Mouse (Mus musculus): ENCODE results near the gene Frmd4a. TPM values are rescaled to one million over a fixed set of nuclear protein-coding genes. Genes with fewer than 3 reads are reported as not detected.
"Not testable (repeated sequence)": the region's sequence is repeated elsewhere in the genome, so short reads cannot be mapped to it uniquely, and the experiment has no call there.

Gene Frmd4a
- total and polyA plus RNA-seq, 3 experiments, result 10.4 to 21.0 (median 20.0) TPM

GRCm38 (mm10) chr2:4338290-4338689 lies 320.8 kb downstream of the Frmd4a start:
- H3K9ac ChIP-seq (ENCODE audit: low read depth, low read length); H3K4me3 ChIP-seq; H3K27me3 ChIP-seq (ENCODE audit: control insufficient read depth, insufficient read depth, low read length); intact Hi-C loops (cut with DNase I); H3K36me3 ChIP-seq (ENCODE audit: control insufficient read depth, insufficient read depth, low read length); H3K4me1 ChIP-seq (ENCODE audit: control insufficient read depth, insufficient read depth, low read length); DNase-seq; H3K27ac ChIP-seq; H3K79me2 ChIP-seq (replicated peaks; ENCODE audit: control insufficient read depth, insufficient read depth, low read length): not testable (repeated sequence)
- peak; percentile 28 for TF ChIP-seq CTCF (IDR thresholded peaks at IDR 0.05)
- 61% methylated on average over 8 of the region's 8 CpGs for WGBS

DNA sequence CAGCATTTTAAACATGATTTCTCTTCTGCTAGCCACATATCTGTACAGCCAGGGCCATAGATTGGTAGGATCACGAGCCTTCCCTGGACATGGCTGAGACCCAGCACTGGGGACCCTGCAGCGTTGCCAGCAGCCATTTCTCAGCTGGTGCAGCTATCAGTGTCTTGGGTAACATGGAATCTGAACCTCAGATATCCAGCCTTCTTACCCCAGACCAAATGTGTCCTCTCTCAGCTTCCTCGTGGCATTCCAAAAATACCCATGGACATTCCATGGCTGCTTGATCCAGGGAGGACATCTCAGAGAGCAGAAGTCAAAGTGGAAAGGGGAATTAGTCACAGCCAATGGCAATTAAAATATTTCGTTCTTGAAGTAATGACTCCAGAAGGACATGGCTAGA lies 321.6 kb downstream of the Frmd4a start:
- Histone ChIP-seq H3K9ac (ENCODE audit: low read depth, low read length) (no peak overlapping the region), H3K4me3 (no peak overlapping the region), H3K36me3 (ENCODE audit: control insufficient read depth, insufficient read depth, low read length) (no peaks in the 10 kb centered on the region), H3K79me2 (replicated peaks; ENCODE audit: control insufficient read depth, insufficient read depth, low read length) (no peaks in the 10 kb centered on the region), H3K27ac (no peak overlapping the region), H3K27me3 (ENCODE audit: control insufficient read depth, insufficient read depth, low read length) (no peaks in the 10 kb centered on the region), H3K4me1 (ENCODE audit: control insufficient read depth, insufficient read depth, low read length) (peaks cover 2% of the 10 kb centered on the region)
- WGBS, result 59% methylated on average over 4 of the region's 4 CpGs
- no peak for DNase-seq
- TF ChIP-seq EP300 (IDR thresholded peaks at IDR 0.05; ENCODE audit: insufficient read depth, low read depth, low read length) (no peak), CTCF (IDR thresholded peaks at IDR 0.05) (no peak), POLR2A (IDR thresholded peaks at IDR 0.05; ENCODE audit: insufficient read depth, low read depth, low read length) (no peak)
- intact Hi-C loops (cut with DNase I), result no loop called here

- intact Hi-C loops (cut with DNase I), result no loop called here
- Histone ChIP-seq H3K36me3 (ENCODE audit: control insufficient read depth, insufficient read depth, low read length) (no peaks in the 10 kb centered on the region), H3K27me3 (ENCODE audit: control insufficient read depth, insufficient read depth, low read length) (no peaks in the 10 kb centered on the region), H3K9ac (ENCODE audit: low read depth, low read length) (no peak overlapping the region), H3K27ac (no peak overlapping the region), H3K79me2 (replicated peaks; ENCODE audit: control insufficient read depth, insufficient read depth, low read length) (no peaks in the 10 kb centered on the region), H3K4me3 (no peak overlapping the region), H3K4me1 (ENCODE audit: control insufficient read depth, insufficient read depth, low read length) (no peaks in the 10 kb centered on the region; the same call in 1 of the 2 replicates)
- no peak for DNase-seq
- TF ChIP-seq EP300 (IDR thresholded peaks at IDR 0.05; ENCODE audit: insufficient read depth, low read depth, low read length), result no peak
- TF ChIP-seq CTCF (IDR thresholded peaks at IDR 0.05), result no peak
- no peak for TF ChIP-seq POLR2A (IDR thresholded peaks at IDR 0.05; ENCODE audit: insufficient read depth, low read depth, low read length)
- WGBS, result 77% methylated on average over 3 of the region's 3 CpGs
Observed at GRCm38 (mm10) chr2:4339530-4340218, 322.2 kb downstream of the Frmd4a start.

GRCm38 (mm10) chr2:4340378-4340777 lies 322.9 kb downstream of the Frmd4a start:
- H3K27ac ChIP-seq, result no peak overlapping the region
- intact Hi-C loops (cut with DNase I), result no loop called here
- DNase-seq, result no peak
- WGBS, result 94% methylated on average over 10 of the region's 10 CpGs
- TF ChIP-seq POLR2A (IDR thresholded peaks at IDR 0.05; ENCODE audit: insufficient read depth, low read depth, low read length) (no peak), CTCF (IDR thresholded peaks at IDR 0.05) (no peak), EP300 (IDR thresholded peaks at IDR 0.05; ENCODE audit: insufficient read depth, low read depth, low read length) (no peak)
- H3K36me3 ChIP-seq (ENCODE audit: control insufficient read depth, insufficient read depth, low read length), result no peaks in the 10 kb centered on the region
- no peak overlapping the region for H3K4me3 ChIP-seq
- no peak overlapping the region for H3K9ac ChIP-seq (ENCODE audit: low read depth, low read length)
- no peaks in the 10 kb centered on the region for H3K79me2 ChIP-seq (replicated peaks; ENCODE audit: control insufficient read depth, insufficient read depth, low read length)
- H3K4me1 ChIP-seq (ENCODE audit: control insufficient read depth, insufficient read depth, low read length), result no peaks in the 10 kb centered on the region; the same call in 1 of the 2 replicates
- H3K27me3 ChIP-seq (ENCODE audit: control insufficient read depth, insufficient read depth, low read length), result no peaks in the 10 kb centered on the region

DNA sequence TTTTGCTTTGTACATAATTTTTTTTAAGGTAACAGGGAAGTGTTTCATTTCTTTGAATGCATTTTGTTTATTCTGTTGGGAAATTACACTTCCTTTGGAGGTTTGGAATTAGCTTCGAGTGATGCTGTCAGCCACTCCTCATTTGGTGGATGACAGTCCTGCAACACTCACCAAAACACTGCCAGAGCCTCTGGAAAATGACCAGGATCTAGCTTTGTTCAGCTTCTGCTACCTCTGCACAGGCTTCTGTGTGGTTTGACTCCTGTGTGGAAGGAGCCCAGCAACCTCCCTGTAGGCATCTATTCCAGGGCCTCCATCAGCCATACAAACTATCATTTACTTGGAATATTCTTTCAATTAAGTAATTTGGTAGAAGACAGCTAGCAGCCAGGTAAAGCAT lies 323.6 kb downstream of the Frmd4a start:
- Histone ChIP-seq H3K9ac (ENCODE audit: low read depth, low read length) (no peak overlapping the region), H3K27me3 (ENCODE audit: control insufficient read depth, insufficient read depth, low read length) (no peaks in the 10 kb centered on the region), H3K4me3 (no peak overlapping the region), H3K4me1 (ENCODE audit: control insufficient read depth, insufficient read depth, low read length) (peaks cover 3% of the 10 kb centered on the region), H3K36me3 (ENCODE audit: control insufficient read depth, insufficient read depth, low read length) (no peaks in the 10 kb centered on the region), H3K27ac (no peak overlapping the region), H3K79me2 (replicated peaks; ENCODE audit: control insufficient read depth, insufficient read depth, low read length) (no peaks in the 10 kb centered on the region)
- no peak for DNase-seq
- no peak for TF ChIP-seq EP300 (IDR thresholded peaks at IDR 0.05; ENCODE audit: insufficient read depth, low read depth, low read length)
- no peak for TF ChIP-seq POLR2A (IDR thresholded peaks at IDR 0.05; ENCODE audit: insufficient read depth, low read depth, low read length)
- no peak for TF ChIP-seq CTCF (IDR thresholded peaks at IDR 0.05)
- intact Hi-C loops (cut with DNase I), result no loop called here
- WGBS, result 64% methylated on average over 1 of the region's 1 CpGs

DNA sequence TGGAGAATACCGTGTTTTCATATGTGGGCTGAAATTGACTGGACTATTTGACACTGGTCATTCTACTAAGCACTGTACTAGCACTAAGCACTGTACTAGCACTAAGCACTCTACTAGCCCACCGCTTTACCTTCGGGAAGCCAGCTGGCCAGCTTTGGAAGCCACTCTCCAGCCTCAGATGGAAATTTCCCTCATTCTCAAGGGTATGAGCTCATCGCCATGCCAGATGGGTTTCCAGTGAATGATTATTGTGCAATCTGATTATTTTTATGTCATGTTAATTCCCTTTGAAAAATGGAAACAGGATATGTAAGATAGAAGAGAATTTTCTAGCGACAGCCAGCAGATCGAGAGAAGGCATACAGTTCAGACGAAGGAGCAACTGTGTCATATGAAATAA lies 324.5 kb downstream of the Frmd4a start:
- no peak overlapping the region for H3K4me3 ChIP-seq
- no peak for DNase-seq
- no peaks in the 10 kb centered on the region for H3K79me2 ChIP-seq (replicated peaks; ENCODE audit: control insufficient read depth, insufficient read depth, low read length)
- intact Hi-C loops (cut with DNase I), result no loop called here
- H3K4me1 ChIP-seq (ENCODE audit: control insufficient read depth, insufficient read depth, low read length), result peaks cover 6% of the 10 kb centered on the region
- no peak overlapping the region for H3K27ac ChIP-seq
- TF ChIP-seq EP300 (IDR thresholded peaks at IDR 0.05; ENCODE audit: insufficient read depth, low read depth, low read length) (no peak), CTCF (IDR thresholded peaks at IDR 0.05) (no peak), POLR2A (IDR thresholded peaks at IDR 0.05; ENCODE audit: insufficient read depth, low read depth, low read length) (no peak)
- no peak overlapping the region for H3K9ac ChIP-seq (ENCODE audit: low read depth, low read length)
- 79% methylated on average over 7 of the region's 7 CpGs for WGBS
- no peaks in the 10 kb centered on the region for H3K36me3 ChIP-seq (ENCODE audit: control insufficient read depth, insufficient read depth, low read length)
- no peaks in the 10 kb centered on the region for H3K27me3 ChIP-seq (ENCODE audit: control insufficient read depth, insufficient read depth, low read length)
